Mouse (Mus musculus) bone marrow, adult 2 months (tissue): Measurements from ENCODE around the gene Mef2b.

ENCODE experiments used
- CTCF ChIP-seq: fragments of 200-500 bp; IDR thresholded peaks from 2 replicates; pipeline ENCODE4 v1.5.1; 2011; ENCODE audit warnings: low read length, control low read depth; ENCODE audit not compliant: control insufficient read depth, insufficient read depth
- POLR2A ChIP-seq: fragments of 200-500 bp; IDR thresholded peaks from 2 replicates; pipeline ENCODE4 v1.6.1; 2011; ENCODE audit warnings: low read depth, mild to moderate bottlenecking, control low read depth, low read length, borderline replicate concordance; ENCODE audit not compliant: control insufficient read depth

DNA sequence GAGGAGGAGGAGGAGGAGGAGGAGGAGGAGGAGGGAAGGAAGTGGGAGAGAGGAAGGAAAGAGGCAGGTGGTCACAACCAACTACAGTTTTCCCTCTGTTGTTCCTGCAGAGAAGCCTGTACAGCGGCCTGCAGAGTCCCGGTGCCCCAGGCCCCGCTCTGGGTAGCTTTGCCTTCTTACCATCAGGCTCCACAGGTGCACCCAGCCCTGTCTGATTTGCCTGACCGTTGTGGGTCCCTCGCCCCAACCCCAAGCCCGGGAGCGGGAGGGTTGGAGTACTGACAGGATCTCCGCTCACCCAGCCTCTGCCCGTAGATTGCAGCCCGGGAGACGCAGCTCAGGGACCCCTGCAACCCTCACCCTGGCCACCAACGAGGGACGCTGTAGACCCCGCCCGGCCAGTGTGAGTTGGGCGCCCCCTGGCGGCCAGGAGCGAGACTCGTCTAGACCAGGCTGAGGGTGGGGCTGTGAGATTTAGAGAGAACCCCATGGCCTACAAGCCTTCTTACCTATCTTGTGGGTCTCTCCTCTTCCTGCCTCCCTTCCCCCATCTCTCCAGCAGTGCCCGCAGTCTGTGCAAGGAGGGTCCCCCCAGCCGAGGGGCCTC lies 27.1 kb downstream of the Mef2b start:
- TF ChIP-seq POLR2A (peak; percentile 17; the same call in 1 of the 2 replicates), CTCF (peak; percentile 91)
